ENCODE assay signal across 23 mouse cellular contexts in the genomic region with DNA sequence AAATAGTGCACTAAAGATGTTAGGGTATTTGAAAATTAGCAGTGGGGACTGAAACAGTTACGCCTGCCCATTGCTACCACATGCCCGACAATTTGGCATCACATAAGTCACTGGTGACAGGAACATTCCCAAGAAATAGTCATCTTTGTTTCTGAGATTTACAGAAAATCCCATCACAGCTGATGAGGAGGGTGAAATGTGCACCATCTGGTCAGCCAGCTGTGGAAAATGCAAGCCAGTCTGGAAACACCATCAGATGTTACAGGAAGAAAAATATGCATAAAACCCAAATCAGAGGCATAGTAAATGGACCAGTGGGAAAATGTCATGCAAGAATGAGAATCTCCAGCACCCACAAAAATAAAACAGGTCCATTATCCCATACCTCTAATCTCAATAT.
A peak's percentile ranks its signal among the peaks of the same experiment; 100 is the strongest.
DNase-seq lines count a peak whose midpoint lies in the region; ATAC-seq and TF ChIP-seq lines count a peak whose summit lies in the region.
"Had no signal": no experiment of that assay in that cellular context is flagged by ENCODE, and none has a peak within 500 bp of the region (broad histone marks: within the 10 kb centered on the region; RNA-seq: fewer than 3 reads in every experiment).

No protein-coding gene starts in this region.

- H3K4me3 ChIP-seq in forebrain, postnatal 0 days (ENCODE audit: low read depth, low read length): no peak overlapping the region
- no peak overlapping the region for H3K4me3 ChIP-seq in forebrain, embryonic 10.5 days
- no peak overlapping the region for H3K4me3 ChIP-seq in hindbrain, embryonic 14.5 days (replicated peaks; ENCODE audit: low read length)
- H3K4me3 ChIP-seq: gastrocnemius, adult 2 months; heart, embryonic 12.5 days; hindbrain, embryonic 12.5 days; limb, embryonic 15.5 days; liver, embryonic 15.5 days; midbrain, embryonic 12.5 days; neural tube, embryonic 12.5 days had no signal

- no peaks in the 10 kb centered on the region for H3K4me1 ChIP-seq in forebrain, postnatal 0 days (ENCODE audit: insufficient read depth)
- H3K4me1 ChIP-seq in forebrain, embryonic 10.5 days: no peaks in the 10 kb centered on the region
- no peaks in the 10 kb centered on the region for H3K4me1 ChIP-seq in hindbrain, embryonic 14.5 days (replicated peaks; ENCODE audit: control insufficient read depth, insufficient read depth, low read length)
- H3K4me1 ChIP-seq: heart, embryonic 12.5 days; hindbrain, embryonic 12.5 days; limb, embryonic 15.5 days; liver, embryonic 15.5 days; midbrain, embryonic 12.5 days; neural tube, embryonic 12.5 days had no signal

- H3K27ac ChIP-seq in forebrain, postnatal 0 days (ENCODE audit: low read depth, low read length): no peak overlapping the region
- H3K27ac ChIP-seq in forebrain, embryonic 10.5 days: no peak overlapping the region
- H3K27ac ChIP-seq in hindbrain, embryonic 14.5 days: no peak overlapping the region
- H3K27ac ChIP-seq: gastrocnemius, adult 2 months; hindbrain, embryonic 12.5 days; limb, embryonic 15.5 days; liver, embryonic 15.5 days; midbrain, embryonic 12.5 days; neural tube, embryonic 12.5 days had no signal

- peak; percentile 40 for DNase-seq in forebrain, postnatal 0 days
- no peak for DNase-seq in forebrain, embryonic 10.5 days (ENCODE audit: extremely low spot score, low spot score)
- peak; percentile 36 for DNase-seq in brain, embryonic 14.5 days (ENCODE audit: low read depth)
- DNase-seq in layer of hippocampus, postnatal 10 days (ENCODE audit: low spot score in 2 of 2): peak; percentile 18 to 32
- peak; percentile 11 for DNase-seq in lung, postnatal 25 days (ENCODE audit: low spot score)
- no peak for DNase-seq in testis, postnatal 14 days (ENCODE audit: low spot score)
- no peak for DNase-seq in hindbrain, embryonic 14.5 days (ENCODE audit: low spot score)
- no peak for DNase-seq in left cerebral cortex, adult 8-10 months (ENCODE audit: low spot score in 2 of 2)
- DNase-seq: adrenal gland, adult 8-10 months; cerebellum, adult 11 months; cerebellum, postnatal 14 days; gastrocnemius, adult 2 months; heart, postnatal 14 days; kidney, adult 9 months had no signal

- H3K36me3 ChIP-seq in forebrain, postnatal 0 days (ENCODE audit: insufficient read depth): no peaks in the 10 kb centered on the region
- H3K36me3 ChIP-seq in forebrain, embryonic 10.5 days (replicated peaks): no peaks in the 10 kb centered on the region
- no peaks in the 10 kb centered on the region for H3K36me3 ChIP-seq in hindbrain, embryonic 14.5 days (replicated peaks; ENCODE audit: control insufficient read depth, insufficient read depth)
- H3K36me3 ChIP-seq: heart, embryonic 12.5 days; hindbrain, embryonic 12.5 days; limb, embryonic 15.5 days; liver, embryonic 15.5 days; midbrain, embryonic 12.5 days; neural tube, embryonic 12.5 days had no signal

- peak; percentile 10; the same call in 1 of the 2 replicates for ATAC-seq in forebrain, postnatal 0 days
- ATAC-seq in hindbrain, embryonic 14.5 days (ENCODE audit: low FRiP score): no peak
- ATAC-seq: CD4-positive, CD25-positive, alpha-beta regulatory T cell, adult 4 months; inflammation-experienced regulatory T-cells, adult 6 months; Patski had no signal

- no peak overlapping the region for H3K4me2 ChIP-seq in forebrain, postnatal 0 days (ENCODE audit: low read depth)
- no peak overlapping the region for H3K4me2 ChIP-seq in hindbrain, embryonic 14.5 days (replicated peaks)
- H3K4me2 ChIP-seq: heart, embryonic 12.5 days; hindbrain, embryonic 12.5 days; limb, embryonic 15.5 days; liver, embryonic 15.5 days; midbrain, embryonic 12.5 days; neural tube, embryonic 12.5 days had no signal

- 57% methylated on average over 2 of the region's 2 CpGs for WGBS in forebrain, postnatal 0 days
- WGBS in forebrain, embryonic 10.5 days: 86% methylated on average over 2 of the region's 2 CpGs
- 71% methylated on average over 2 of the region's 2 CpGs for WGBS in hindbrain, embryonic 14.5 days

- no peak overlapping the region for H3K9ac ChIP-seq in forebrain, postnatal 0 days
- H3K9ac ChIP-seq in hindbrain, embryonic 14.5 days: no peak overlapping the region
- H3K9ac ChIP-seq: heart, embryonic 12.5 days; hindbrain, embryonic 12.5 days; limb, embryonic 15.5 days; liver, embryonic 15.5 days; midbrain, embryonic 12.5 days; neural tube, embryonic 12.5 days had no signal

- no peaks in the 10 kb centered on the region for H3K9me3 ChIP-seq in forebrain, postnatal 0 days (ENCODE audit: low read length)
- no peaks in the 10 kb centered on the region for H3K9me3 ChIP-seq in forebrain, embryonic 10.5 days
- H3K9me3 ChIP-seq in hindbrain, embryonic 14.5 days (ENCODE audit: control insufficient read depth, low read length): no peaks in the 10 kb centered on the region
- H3K9me3 ChIP-seq: heart, embryonic 12.5 days; hindbrain, embryonic 12.5 days; limb, embryonic 15.5 days; liver, embryonic 15.5 days; midbrain, embryonic 12.5 days; neural tube, embryonic 12.5 days had no signal

- TF ChIP-seq POLR2A in brain, embryonic 14.5 days (IDR thresholded peaks at IDR 0.05; ENCODE audit: borderline replicate concordance, extremely low read depth, insufficient read depth, insufficient read length, poor library complexity, severe bottlenecking): no peak

- H3K27me3 ChIP-seq in forebrain, postnatal 0 days (ENCODE audit: insufficient read depth, low read length): no peaks in the 10 kb centered on the region
- no peaks in the 10 kb centered on the region for H3K27me3 ChIP-seq in forebrain, embryonic 10.5 days (ENCODE audit: poor library complexity, severe bottlenecking)
- no peaks in the 10 kb centered on the region for H3K27me3 ChIP-seq in hindbrain, embryonic 14.5 days (ENCODE audit: control insufficient read depth, insufficient read depth, low read length)
- H3K27me3 ChIP-seq: heart, embryonic 12.5 days; hindbrain, embryonic 12.5 days; limb, embryonic 15.5 days; liver, embryonic 15.5 days; midbrain, embryonic 12.5 days; neural tube, embryonic 12.5 days; Patski had no signal

- TF ChIP-seq CTCF in forebrain, postnatal 0 days (IDR thresholded peaks at IDR 0.05; ENCODE audit: low read depth): no peak
- TF ChIP-seq CTCF in brain, embryonic 14.5 days (IDR thresholded peaks at IDR 0.05; ENCODE audit: borderline replicate concordance, extremely low read depth, insufficient read depth, insufficient read length): no peak

Comparison
In these comparisons a context has a peak if more than half of its experiments do, and no peak if none do; other contexts are left out.
1. DNase-seq: peak in forebrain, postnatal 0 days (single experiment), brain, embryonic 14.5 days (single experiment), layer of hippocampus, postnatal 10 days (2 of 2) and lung, postnatal 25 days (single experiment); none in forebrain, embryonic 10.5 days (single experiment), testis, postnatal 14 days (single experiment), hindbrain, embryonic 14.5 days (single experiment) and left cerebral cortex, adult 8-10 months (0 of 2).